Mouse (Mus musculus): ENCODE measurements at regions not wholly inside any gene's neighbourhood (a gene's known extent, or its start where the extent isn't known, plus 50 kb on each side); places are given as distances from the start of the nearest gene placed in this dataset.

- ATAC-seq (ENCODE audit: insufficient number of reproducible peaks, insufficient read depth, low FRiP score, low TSS enrichment), result no peak
- no peak overlapping the region for H3K27ac ChIP-seq
These were observed 189.0 kb upstream of the Krr1 start for GRCm38 (mm10) chr10:111783496-111783895.

GRCm38 (mm10) chr10:111784065-111784853 lies 188.2 kb upstream of the Krr1 start:
- H3K9me3 ChIP-seq, result no peaks in the 10 kb centered on the region
- peaks cover 31% of the 10 kb centered on the region; the same call in 1 of the 2 replicates for H3K4me1 ChIP-seq
- no peak overlapping the region for H3K4me2 ChIP-seq (replicated peaks)
- ATAC-seq (ENCODE audit: insufficient number of reproducible peaks, insufficient read depth, low FRiP score, low TSS enrichment), result no peak
- H3K27me3 ChIP-seq, result no peaks in the 10 kb centered on the region
- 40% methylated on average over 12 of the region's 12 CpGs for WGBS
- H3K9ac ChIP-seq, result no peak overlapping the region
- no peaks in the 10 kb centered on the region for H3K36me3 ChIP-seq
- 0 out of 2 replicates have a peak overlapping the region, but pooled peaks have one; percentile 19 for H3K27ac ChIP-seq
- no peak overlapping the region for H3K4me3 ChIP-seq

More at GRCm38 (mm10) chr10:111783496-111783895, 189.0 kb upstream of the Krr1 start:
- Histone ChIP-seq H3K4me3 (no peak overlapping the region), H3K4me1 (peaks cover 30% of the 10 kb centered on the region; the same call in 1 of the 2 replicates), H3K9me3 (no peaks in the 10 kb centered on the region), H3K27me3 (no peaks in the 10 kb centered on the region), H3K4me2 (replicated peaks) (no peak overlapping the region), H3K36me3 (no peaks in the 10 kb centered on the region), H3K9ac (no peak overlapping the region)
- WGBS, result 28% methylated on average over 3 of the region's 3 CpGs

- Histone ChIP-seq H3K36me3 (no peaks in the 10 kb centered on the region), H3K4me2 (replicated peaks) (peak overlapping the region; percentile 35), H3K4me1 (peaks cover 33% of the 10 kb centered on the region; the same call in 1 of the 2 replicates), H3K9me3 (no peaks in the 10 kb centered on the region), H3K27me3 (no peaks in the 10 kb centered on the region), H3K9ac (no peak overlapping the region), H3K27ac (peak overlapping the region; percentile 25), H3K4me3 (no peak overlapping the region)
- peak; percentile 61; the same call in 1 of the 2 replicates for ATAC-seq (ENCODE audit: insufficient number of reproducible peaks, insufficient read depth, low FRiP score, low TSS enrichment)
- WGBS, result 26% methylated on average over 9 of the region's 9 CpGs
These were observed 185.3 kb upstream of the Krr1 start for GRCm38 (mm10) chr10:111787175-111787574.

GRCm38 (mm10) chr10:111789264-111789663 lies 183.2 kb upstream of the Krr1 start:
- H3K27me3 ChIP-seq, result no peaks in the 10 kb centered on the region
- no peak overlapping the region for H3K27ac ChIP-seq
- no peak for ATAC-seq (ENCODE audit: insufficient number of reproducible peaks, insufficient read depth, low FRiP score, low TSS enrichment)
- no peaks in the 10 kb centered on the region for H3K36me3 ChIP-seq
- H3K4me2 ChIP-seq (replicated peaks), result no peak overlapping the region
- peaks cover 20% of the 10 kb centered on the region; the same call in 1 of the 2 replicates for H3K4me1 ChIP-seq
- WGBS, result 80% methylated on average over 9 of the region's 9 CpGs
- H3K4me3 ChIP-seq, result no peak overlapping the region
- no peaks in the 10 kb centered on the region for H3K9me3 ChIP-seq
- H3K9ac ChIP-seq, result no peak overlapping the region

- H3K9me3 ChIP-seq, result no peaks in the 10 kb centered on the region
- no peak overlapping the region for H3K4me3 ChIP-seq
- H3K36me3 ChIP-seq, result no peaks in the 10 kb centered on the region
- H3K27me3 ChIP-seq, result no peaks in the 10 kb centered on the region
- ATAC-seq (ENCODE audit: insufficient number of reproducible peaks, insufficient read depth, low FRiP score, low TSS enrichment), result no peak
- 91% methylated on average over 2 of the region's 2 CpGs for WGBS
- H3K4me1 ChIP-seq, result peaks cover 20% of the 10 kb centered on the region; the same call in 1 of the 2 replicates
- no peak overlapping the region for H3K9ac ChIP-seq
- H3K27ac ChIP-seq, result no peak overlapping the region
- H3K4me2 ChIP-seq (replicated peaks), result no peak overlapping the region
These were observed 181.6 kb upstream of the Krr1 start for GRCm38 (mm10) chr10:111790911-111791310.

GRCm38 (mm10) chr10:111795056-111795455 lies 177.4 kb upstream of the Krr1 start:
- H3K4me1 ChIP-seq, result peaks cover 13% of the 10 kb centered on the region
- ATAC-seq (ENCODE audit: insufficient number of reproducible peaks, insufficient read depth, low FRiP score, low TSS enrichment), result no peak
- WGBS, result 73% methylated on average over 5 of the region's 5 CpGs

GRCm38 (mm10) chr10:111795756-111796155 lies 176.7 kb upstream of the Krr1 start:
- 39% methylated on average over 3 of the region's 3 CpGs for WGBS
- Histone ChIP-seq H3K4me3 (no peak overlapping the region), H3K4me1 (peaks cover 20% of the 10 kb centered on the region), H3K9ac (no peak overlapping the region), H3K9me3 (no peaks in the 10 kb centered on the region), H3K4me2 (replicated peaks) (no peak overlapping the region), H3K27ac (no peak overlapping the region), H3K36me3 (no peaks in the 10 kb centered on the region), H3K27me3 (no peaks in the 10 kb centered on the region)
- ATAC-seq (ENCODE audit: insufficient number of reproducible peaks, insufficient read depth, low FRiP score, low TSS enrichment), result no peak

More at GRCm38 (mm10) chr10:111795056-111795455, 177.4 kb upstream of the Krr1 start:
- no peak overlapping the region for H3K4me2 ChIP-seq (replicated peaks)
- H3K27me3 ChIP-seq, result no peaks in the 10 kb centered on the region
- no peak overlapping the region for H3K9ac ChIP-seq
- no peaks in the 10 kb centered on the region for H3K36me3 ChIP-seq
- no peak overlapping the region for H3K27ac ChIP-seq
- H3K9me3 ChIP-seq, result no peaks in the 10 kb centered on the region
- no peak overlapping the region for H3K4me3 ChIP-seq

GRCm38 (mm10) chr10:111798851-111799281 lies 173.6 kb upstream of the Krr1 start:
- H3K4me1 ChIP-seq, result peaks cover 35% of the 10 kb centered on the region
- no peak overlapping the region for H3K9ac ChIP-seq
- H3K27ac ChIP-seq, result no peak overlapping the region
- no peak overlapping the region for H3K4me2 ChIP-seq (replicated peaks)
- no peak overlapping the region for H3K4me3 ChIP-seq
- no peak for ATAC-seq (ENCODE audit: insufficient number of reproducible peaks, insufficient read depth, low FRiP score, low TSS enrichment)
- no peaks in the 10 kb centered on the region for H3K9me3 ChIP-seq
- H3K36me3 ChIP-seq, result no peaks in the 10 kb centered on the region
- no peaks in the 10 kb centered on the region for H3K27me3 ChIP-seq
- WGBS, result 48% methylated on average over 7 of the region's 7 CpGs

GRCm38 (mm10) chr10:111799850-111800589 lies 172.4 kb upstream of the Krr1 start:
- Histone ChIP-seq H3K4me2 (replicated peaks) (no peak overlapping the region), H3K27ac (no peak overlapping the region), H3K27me3 (no peaks in the 10 kb centered on the region), H3K4me1 (peaks cover 35% of the 10 kb centered on the region), H3K9me3 (no peaks in the 10 kb centered on the region), H3K9ac (no peak overlapping the region), H3K36me3 (no peaks in the 10 kb centered on the region), H3K4me3 (no peak overlapping the region)
- ATAC-seq (ENCODE audit: insufficient number of reproducible peaks, insufficient read depth, low FRiP score, low TSS enrichment), result no peak
- WGBS, result 34% methylated on average over 14 of the region's 14 CpGs

GRCm38 (mm10) chr10:111800590-111800935 lies 171.9 kb upstream of the Krr1 start:
- Histone ChIP-seq H3K4me3 (no peak overlapping the region), H3K36me3 (no peaks in the 10 kb centered on the region), H3K9me3 (no peaks in the 10 kb centered on the region), H3K9ac (no peak overlapping the region), H3K4me2 (replicated peaks) (no peak overlapping the region), H3K27ac (no peak overlapping the region), H3K4me1 (peaks cover 35% of the 10 kb centered on the region), H3K27me3 (no peaks in the 10 kb centered on the region)
- no peak for ATAC-seq (ENCODE audit: insufficient number of reproducible peaks, insufficient read depth, low FRiP score, low TSS enrichment)
- WGBS, result 76% methylated on average over 3 of the region's 3 CpGs

- no peaks in the 10 kb centered on the region for H3K27me3 ChIP-seq
- peak overlapping the region; percentile 68 for H3K27ac ChIP-seq
- peaks cover 35% of the 10 kb centered on the region for H3K4me1 ChIP-seq
- no peak for ATAC-seq (ENCODE audit: insufficient number of reproducible peaks, insufficient read depth, low FRiP score, low TSS enrichment)
- no peak overlapping the region; the same call in 1 of the 2 replicates for H3K4me2 ChIP-seq (replicated peaks)
- no peak overlapping the region for H3K4me3 ChIP-seq
- no peaks in the 10 kb centered on the region for H3K36me3 ChIP-seq
- WGBS, result 38% methylated on average over 12 of the region's 12 CpGs
- H3K9ac ChIP-seq, result no peak overlapping the region
- H3K9me3 ChIP-seq, result no peaks in the 10 kb centered on the region
These were observed 171.3 kb upstream of the Krr1 start for GRCm38 (mm10) chr10:111801021-111801793.
